Mouse (Mus musculus) C2C12 (cell line): ENCODE measurements around the gene Car2. TPM values are rescaled to one million over a fixed set of nuclear protein-coding genes. Genes with fewer than 3 reads are reported as not detected.

Source experiments
- H3K27me3 ChIP-seq: one replicate; pipeline ENCODE4 v1.6.1; 2011; ENCODE audit not compliant: control insufficient read depth, insufficient read depth, insufficient read length
- H3K36me3 ChIP-seq: one replicate; pipeline ENCODE4 v1.6.1; 2011; ENCODE audit not compliant: control insufficient read depth, insufficient read depth
- H3K4me3 ChIP-seq: one replicate; pipeline ENCODE4 v1.5.1; 2011; ENCODE audit warnings: mild to moderate bottlenecking, control low read depth; ENCODE audit not compliant: poor library complexity, insufficient read depth, severe bottlenecking
- H3K79me2 ChIP-seq: one replicate; pipeline ENCODE4 v1.6.1; 2011; ENCODE audit not compliant: control insufficient read depth, insufficient read depth
- H3K79me3 ChIP-seq: one replicate; pipeline ENCODE4 v1.6.1; 2011; ENCODE audit warnings: low read depth, control low read depth
- H3ac ChIP-seq: one replicate; pipeline ENCODE3; 2011; ENCODE audit warnings: low read depth; ENCODE audit not compliant: control insufficient read depth, insufficient read length
- CEBPB ChIP-seq: IDR thresholded peaks from one replicate; pipeline ENCODE4 v1.6.1; 2011; ENCODE audit warnings: low read depth, mild to moderate bottlenecking, control low read depth, moderate library complexity
- CTCF ChIP-seq: IDR thresholded peaks from one replicate; pipeline ENCODE4 v1.5.1; 2011; ENCODE audit not compliant: control insufficient read depth, insufficient read depth, insufficient read length
- FOSL1 ChIP-seq: IDR thresholded peaks from one replicate; pipeline ENCODE4 v1.8.0; 2011; ENCODE audit warnings: mild to moderate bottlenecking, low read length; ENCODE audit not compliant: poor library complexity, insufficient read depth, severe bottlenecking
- MAX ChIP-seq: IDR thresholded peaks from one replicate; pipeline ENCODE4 v1.6.1; 2011; ENCODE audit warnings: mild to moderate bottlenecking, control low read depth
- MYOD1 ChIP-seq: IDR thresholded peaks from one replicate; pipeline ENCODE4 v1.6.1; 2011; ENCODE audit warnings: low read depth; ENCODE audit not compliant: control insufficient read depth, insufficient read length
- MYOG ChIP-seq: IDR thresholded peaks from one replicate; pipeline ENCODE4 v1.6.1; 2011; ENCODE audit not compliant: control insufficient read depth, insufficient read length; ENCODE audit errors: extremely low read depth
- USF1 ChIP-seq: IDR thresholded peaks from one replicate; pipeline ENCODE4 v1.6.1; 2011; ENCODE audit warnings: low read depth, mild to moderate bottlenecking, control low read depth, moderate library complexity
- long read RNA-seq, 2 experiments: library from polyadenylated mRNA; unstranded; transcript quantifications; one replicate each; pipeline ENCODE4 v2.0.0; 2019 to 2020
- polyA plus RNA-seq: library from polyadenylated mRNA; unstranded; fragments of >200 nt; fragmentation: generic; extraction: Trizol; gene quantifications from one replicate; pipeline ENCODE4 v1.2.1, GENCODE M21; 2012; ENCODE audit warnings: missing spikeins

Gene Car2
- 1.4 TPM for polyA plus RNA-seq
- long read RNA-seq, experiment 1, transcript Car2-201 (7 exons, 1,788 nt), result major isoform, 24 of 30 reads
- long read RNA-seq, experiment 1, partial matches to known transcripts, result 3 of 30 reads
- long read RNA-seq, experiment 1, other reads (novel, unspliced or antisense), result 3 of 30 reads
- long read RNA-seq, experiment 2, partial matches to known transcripts, result 0 of 3 reads
- long read RNA-seq, experiment 2, other reads (novel, unspliced or antisense), result 0 of 3 reads

DNA sequence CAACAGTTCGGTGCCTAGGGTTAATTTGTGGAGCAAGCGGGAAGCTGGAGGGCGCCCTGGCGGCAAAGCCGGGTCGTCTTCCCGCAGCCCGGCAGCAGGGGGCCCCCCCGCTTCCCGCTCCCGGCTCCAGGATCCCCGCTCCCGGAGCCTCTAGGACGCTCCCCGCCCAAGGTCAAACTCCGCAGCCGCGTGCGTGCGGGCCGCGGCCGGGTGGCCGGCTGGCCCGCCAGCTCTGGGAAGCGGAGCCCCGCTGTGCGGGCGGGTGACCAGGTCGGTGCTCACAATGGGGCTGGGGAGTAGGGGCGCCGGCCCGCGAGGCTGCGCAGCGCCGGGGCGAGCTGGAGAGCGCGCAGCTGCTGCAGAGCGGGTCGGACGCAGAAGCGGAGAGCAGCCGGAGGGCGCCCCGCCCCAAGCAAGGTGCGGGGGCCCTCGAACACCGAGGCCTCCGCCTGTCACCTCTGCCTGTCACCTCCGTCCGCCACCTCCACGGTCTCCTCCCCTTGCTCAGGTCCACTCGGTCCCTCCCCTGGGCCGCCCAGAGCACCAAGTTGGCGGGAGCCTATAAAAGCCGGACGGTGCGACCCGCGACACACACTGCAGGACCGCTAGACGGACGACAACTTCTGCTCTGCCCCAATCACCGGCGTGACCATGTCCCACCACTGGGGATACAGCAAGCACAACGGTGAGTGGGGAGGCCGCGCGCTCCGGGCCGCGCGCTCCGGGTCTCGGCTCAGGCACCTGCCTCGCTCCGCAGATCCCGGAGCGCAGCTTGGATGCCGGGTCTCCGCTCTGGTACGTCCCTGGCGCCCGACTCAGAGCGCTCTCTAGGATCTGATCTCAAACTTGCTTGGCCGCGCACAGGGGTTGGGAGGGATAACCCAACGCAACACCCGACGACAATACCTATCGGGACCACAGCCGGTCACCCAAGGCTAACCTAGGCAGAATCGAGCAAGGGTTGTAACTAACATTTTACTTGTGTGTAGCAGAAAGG lies at the start of gene Car2:
TSS of gene Car2 (plus strand) at position 172 of the 997 bp plus-strand sequence.
- no peaks in the 10 kb centered on the region for H3K36me3 ChIP-seq
- no peaks in the 10 kb centered on the region for H3K79me2 ChIP-seq
- H3K27me3 ChIP-seq, result no peaks in the 10 kb centered on the region
- H3ac ChIP-seq, result peak within 1 kb of the TSS; percentile 84
- peak within 1 kb of the TSS; percentile 11 for H3K4me3 ChIP-seq
- TF ChIP-seq MAX, result no peak
- TF ChIP-seq MYOG, result no peak
- peak; percentile 91 for TF ChIP-seq CTCF
- H3K79me3 ChIP-seq, result no peaks in the 10 kb centered on the region

DNA sequence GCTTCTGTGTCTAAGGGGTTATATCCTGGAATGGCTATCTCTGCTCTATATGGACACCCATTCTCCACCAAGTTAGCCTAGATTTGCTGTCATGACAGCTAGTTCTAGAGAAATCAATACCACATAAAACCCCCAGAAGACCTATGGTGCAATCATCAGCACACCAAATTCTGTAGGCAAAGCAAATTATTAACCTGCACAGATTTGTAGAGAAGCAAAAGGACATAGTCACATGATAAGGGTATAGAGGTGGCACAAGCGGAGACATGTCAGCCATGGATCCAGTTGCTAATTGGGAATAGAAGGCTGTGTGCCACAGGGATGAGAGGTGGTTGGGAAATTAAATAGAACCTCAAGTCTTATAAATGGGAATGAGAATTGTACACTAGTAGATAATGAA lies 47.1 kb upstream of the Car2 start:
- no peaks in the 10 kb centered on the region for H3K79me2 ChIP-seq
- TF ChIP-seq FOSL1 (no peak), USF1 (no peak), MAX (no peak), MYOD1 (no peak), CTCF (no peak), CEBPB (no peak), MYOG (no peak)
- no peaks in the 10 kb centered on the region for H3K36me3 ChIP-seq
- H3K27me3 ChIP-seq, result no peaks in the 10 kb centered on the region
- H3K79me3 ChIP-seq, result no peaks in the 10 kb centered on the region
- H3ac ChIP-seq, result no peak overlapping the region
- no peak overlapping the region for H3K4me3 ChIP-seq

DNA sequence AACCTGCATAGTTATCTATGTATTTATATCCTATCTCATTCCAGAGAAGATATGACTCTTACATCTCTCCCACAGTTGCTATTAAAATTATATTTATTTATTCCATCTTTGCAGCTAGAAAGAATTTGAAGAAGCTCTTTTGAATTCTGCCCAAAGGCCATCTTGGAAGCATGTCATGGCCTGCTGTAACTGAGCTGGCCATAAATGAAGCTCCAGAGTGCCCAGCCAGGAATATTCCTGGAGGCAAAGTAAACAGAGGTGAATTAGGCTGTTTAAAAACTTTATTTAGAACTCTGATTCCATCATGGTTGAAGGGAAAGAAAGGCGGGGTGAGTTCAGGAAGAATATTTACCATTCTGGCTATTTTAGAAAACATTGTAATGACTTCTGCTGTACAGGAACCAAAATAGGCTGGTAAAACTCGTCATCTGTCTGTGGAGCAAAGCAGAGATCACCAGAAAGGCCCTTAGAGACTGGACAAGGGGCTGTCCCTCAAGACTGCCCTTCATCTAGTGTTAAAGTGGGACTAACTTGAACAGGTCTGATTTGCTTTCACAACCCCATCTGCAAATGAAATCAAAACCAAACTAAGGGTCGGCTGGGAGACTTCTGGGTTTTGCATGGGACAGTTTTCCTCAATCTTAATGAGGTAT lies 46.5 kb upstream of the Car2 start:
- no peak overlapping the region for H3ac ChIP-seq
- H3K27me3 ChIP-seq, result no peaks in the 10 kb centered on the region
- H3K4me3 ChIP-seq, result no peak overlapping the region
- H3K36me3 ChIP-seq, result no peaks in the 10 kb centered on the region
- no peaks in the 10 kb centered on the region for H3K79me2 ChIP-seq
- TF ChIP-seq CTCF (no peak), MYOG (no peak), MAX (no peak)
- H3K79me3 ChIP-seq, result no peaks in the 10 kb centered on the region

DNA sequence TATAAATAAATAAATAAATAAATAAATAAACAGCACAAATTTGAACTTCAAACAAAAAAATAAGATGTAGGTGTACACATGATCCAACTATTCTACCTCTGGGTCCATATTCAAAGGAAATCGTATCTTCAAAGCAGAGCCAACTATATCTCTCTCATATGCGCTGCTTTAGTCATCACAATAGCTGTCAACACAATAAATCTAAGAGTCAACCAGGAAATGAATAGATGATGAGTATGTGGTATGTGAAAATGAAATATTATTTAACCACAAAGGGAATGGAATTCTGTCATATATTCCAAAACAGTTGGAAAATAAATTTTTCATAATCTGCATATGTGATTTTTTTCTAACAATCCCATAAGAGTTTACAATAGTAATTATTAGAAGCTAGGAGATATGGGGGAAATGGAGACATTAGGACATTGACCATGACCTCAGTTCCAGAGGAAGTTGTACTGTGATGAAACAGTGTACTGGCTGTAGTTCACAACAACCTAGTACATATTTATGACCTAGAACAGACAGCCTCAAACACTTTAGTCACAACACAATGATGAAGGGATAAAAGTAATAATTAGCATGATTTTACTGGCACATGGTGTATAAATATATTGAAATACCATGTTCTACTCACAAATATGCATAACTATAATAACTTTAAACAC lies 37.4 kb upstream of the Car2 start:
- Histone ChIP-seq H3ac (no peak overlapping the region), H3K79me3 (no peaks in the 10 kb centered on the region), H3K79me2 (no peaks in the 10 kb centered on the region), H3K27me3 (no peaks in the 10 kb centered on the region), H3K4me3 (no peak overlapping the region), H3K36me3 (no peaks in the 10 kb centered on the region)
- TF ChIP-seq CTCF, result no peak
- no peak for TF ChIP-seq MYOD1
- no peak for TF ChIP-seq MYOG
- TF ChIP-seq MAX, result no peak
- peak; percentile 6 for TF ChIP-seq CEBPB
- no peak for TF ChIP-seq USF1
- TF ChIP-seq FOSL1, result peak; percentile 77

DNA sequence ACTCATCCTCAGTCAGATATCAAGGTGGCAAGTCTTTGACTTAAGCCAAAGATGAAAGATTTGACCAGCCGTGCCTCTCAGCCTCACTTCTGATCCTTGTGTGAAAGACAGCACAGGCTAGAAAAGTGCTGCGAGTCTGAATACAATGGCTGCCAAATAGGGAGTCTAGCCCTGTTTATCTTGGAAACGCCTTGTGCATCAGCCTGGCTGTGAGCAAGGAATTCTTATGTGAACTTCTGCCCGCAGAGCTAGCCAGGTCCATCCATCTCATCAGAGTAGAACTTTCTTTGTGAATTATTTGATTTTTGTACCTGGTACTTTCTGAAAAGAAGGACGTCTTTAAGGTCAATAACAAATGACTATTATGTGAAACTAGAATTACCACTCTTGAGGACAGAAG lies 32.1 kb upstream of the Car2 start:
- no peak overlapping the region for H3K4me3 ChIP-seq
- TF ChIP-seq USF1, result no peak
- no peak for TF ChIP-seq MAX
- TF ChIP-seq FOSL1, result no peak
- TF ChIP-seq CEBPB, result no peak
- TF ChIP-seq MYOG, result no peak
- no peak for TF ChIP-seq CTCF
- TF ChIP-seq MYOD1, result no peak

More for the DNA sequence above, 32.1 kb upstream of the Car2 start:
- no peaks in the 10 kb centered on the region for H3K36me3 ChIP-seq
- H3K79me3 ChIP-seq, result no peaks in the 10 kb centered on the region
- no peaks in the 10 kb centered on the region for H3K79me2 ChIP-seq
- no peak overlapping the region for H3ac ChIP-seq
- no peaks in the 10 kb centered on the region for H3K27me3 ChIP-seq
